Mouse (Mus musculus): ENCODE measurements around the gene Arhgef16.

DNA sequence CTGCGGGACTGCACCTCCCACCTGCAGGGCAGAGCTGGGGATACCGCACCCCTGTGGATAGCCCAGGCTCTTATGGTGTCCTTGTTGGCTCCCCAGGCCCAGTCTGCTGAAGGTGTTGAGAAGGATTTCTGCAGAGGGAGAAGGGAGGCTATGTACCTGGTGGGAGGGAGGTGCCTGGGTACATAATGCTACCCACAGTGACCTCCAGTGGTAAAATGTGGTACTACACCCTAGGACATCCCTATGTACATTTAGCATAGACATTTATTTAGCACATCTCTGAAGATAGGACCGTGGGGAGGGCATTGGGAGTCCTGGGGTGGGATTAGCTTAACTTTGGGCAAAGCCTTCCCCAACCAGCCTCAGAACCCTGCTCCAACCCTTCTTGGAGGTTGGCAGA, 28.5 kb downstream of the Arhgef16 start:
- TF ChIP-seq CTCF (IDR thresholded peaks at IDR 0.05; ENCODE audit: borderline replicate concordance, control insufficient read depth, extremely low read depth, insufficient read depth, low read length, poor library complexity), result peak; percentile 11; the same call in 1 of the 2 replicates
- TF ChIP-seq POLR2A (IDR thresholded peaks at IDR 0.05; ENCODE audit: control insufficient read depth, extremely low read depth, insufficient read depth, low read length, poor library complexity), result no peak
